ENCODE assay signal across 11 mouse cellular contexts in genomic region chr6:31933364-31933763, GRCm38 (mm10).
DNase-seq lines count a peak whose midpoint lies in the region; ATAC-seq and TF ChIP-seq lines count a peak whose summit lies in the region.
"Had no signal": no experiment of that assay in that cellular context is flagged by ENCODE, and none has a peak within 500 bp of the region (broad histone marks: within the 10 kb centered on the region; RNA-seq: fewer than 3 reads in every experiment).

No protein-coding gene starts in this region.

- TF ChIP-seq CTCF in hindbrain, postnatal 0 days (IDR thresholded peaks at IDR 0.05; ENCODE audit: low read depth): no peak

- DNase-seq in layer of hippocampus, adult 9-11 months: peak; percentile 39
- no peak for DNase-seq in layer of hippocampus, postnatal 14 days (ENCODE audit: low spot score in 2 of 2)
- DNase-seq in hindbrain, postnatal 0 days (ENCODE audit: low spot score): peak; percentile 22
- peak; percentile 38 for DNase-seq in midbrain, embryonic 10.5 days (ENCODE audit: low spot score)
- peak; percentile 17 for DNase-seq in retina, postnatal 1 day
- DNase-seq in cerebellum, postnatal 36 days: no peak
- no peak for DNase-seq in left cerebral cortex, adult 8-10 months (ENCODE audit: low spot score in 2 of 2)
- DNase-seq: lung, postnatal 4 days had no signal

- no peaks in the 10 kb centered on the region for H3K27me3 ChIP-seq in hindbrain, postnatal 0 days (ENCODE audit: insufficient read depth, low read length)
- H3K27me3 ChIP-seq in midbrain, embryonic 10.5 days (ENCODE audit: low read depth, poor library complexity, severe bottlenecking): no peaks in the 10 kb centered on the region
- H3K27me3 ChIP-seq: hindbrain, embryonic 15.5 days had no signal

- no peak for ATAC-seq in hindbrain, postnatal 0 days
- ATAC-seq: CD4-positive, CD25-positive, alpha-beta regulatory T cell, adult 4 months had no signal

- 13% methylated on average over 5 of the region's 5 CpGs for WGBS in hindbrain, postnatal 0 days
- 43% methylated on average over 5 of the region's 5 CpGs for WGBS in midbrain, embryonic 10.5 days

- no peak overlapping the region for H3K27ac ChIP-seq in hindbrain, postnatal 0 days
- no peak overlapping the region for H3K27ac ChIP-seq in midbrain, embryonic 10.5 days (replicated peaks)
- H3K27ac ChIP-seq: hindbrain, embryonic 15.5 days had no signal

- H3K36me3 ChIP-seq in hindbrain, postnatal 0 days (ENCODE audit: insufficient read depth, low read length): no peaks in the 10 kb centered on the region
- no peaks in the 10 kb centered on the region for H3K36me3 ChIP-seq in midbrain, embryonic 10.5 days
- H3K36me3 ChIP-seq: hindbrain, embryonic 15.5 days had no signal

- H3K4me2 ChIP-seq in hindbrain, postnatal 0 days (ENCODE audit: low read depth, low read length): no peak overlapping the region
- H3K4me2 ChIP-seq: hindbrain, embryonic 15.5 days; liver, embryonic 11.5 days had no signal

- no peaks in the 10 kb centered on the region for H3K9me3 ChIP-seq in hindbrain, postnatal 0 days (ENCODE audit: low read length)
- no peaks in the 10 kb centered on the region for H3K9me3 ChIP-seq in midbrain, embryonic 10.5 days (replicated peaks)
- H3K9me3 ChIP-seq: hindbrain, embryonic 15.5 days had no signal

- H3K4me3 ChIP-seq in hindbrain, postnatal 0 days (ENCODE audit: low read length): no peak overlapping the region
- H3K4me3 ChIP-seq in midbrain, embryonic 10.5 days: no peak overlapping the region
- H3K4me3 ChIP-seq: hindbrain, embryonic 15.5 days had no signal

- no peak overlapping the region for H3K9ac ChIP-seq in hindbrain, postnatal 0 days (replicated peaks; ENCODE audit: low read length)
- H3K9ac ChIP-seq: hindbrain, embryonic 15.5 days had no signal

- H3K4me1 ChIP-seq in hindbrain, postnatal 0 days (ENCODE audit: insufficient read depth, low read length): 0 out of 2 replicates have a peak, but pooled peaks cover 5% of the 10 kb centered on the region
- H3K4me1 ChIP-seq in midbrain, embryonic 10.5 days: peaks cover 18% of the 10 kb centered on the region

Comparison
In these comparisons a context has a peak if more than half of its experiments do, and no peak if none do; other contexts are left out.
1. DNase-seq: peak in layer of hippocampus, adult 9-11 months (single experiment), hindbrain, postnatal 0 days (single experiment), midbrain, embryonic 10.5 days (single experiment) and retina, postnatal 1 day (single experiment); none in layer of hippocampus, postnatal 14 days (0 of 2), cerebellum, postnatal 36 days (0 of 2) and left cerebral cortex, adult 8-10 months (0 of 2).